ENCODE assay signal across 14 mouse cellular contexts in the genomic region with DNA sequence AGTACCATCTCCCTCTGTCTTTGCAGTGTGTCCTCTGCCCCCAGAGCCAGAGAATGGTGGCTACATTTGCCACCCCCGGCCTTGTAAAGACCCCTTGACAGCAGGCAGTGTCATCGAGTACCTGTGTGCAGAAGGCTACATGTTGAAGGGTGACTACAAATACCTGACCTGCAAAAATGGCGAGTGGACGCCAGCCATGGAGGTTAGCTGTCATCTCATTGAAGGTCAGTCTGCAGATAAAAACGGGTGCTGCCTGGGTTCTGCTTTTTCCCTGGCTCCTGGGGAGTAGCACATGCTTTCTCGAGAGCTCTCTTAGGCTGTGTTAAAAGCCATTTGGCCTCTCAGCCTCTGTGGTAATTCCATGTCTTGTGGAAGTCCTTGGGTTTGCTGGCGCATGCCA.
"Had no signal": no experiment of that assay in that cellular context is flagged by ENCODE, and none has a peak within 500 bp of the region (broad histone marks: within the 10 kb centered on the region; RNA-seq: fewer than 3 reads in every experiment).

No protein-coding gene starts in this region.

- ATAC-seq: midbrain, embryonic 16.5 days had no signal

- H3K27me3 ChIP-seq: limb, embryonic 15.5 days; neural tube, embryonic 13.5 days had no signal

- H3K4me2 ChIP-seq: limb, embryonic 15.5 days; neural tube, embryonic 13.5 days had no signal

- H3K27ac ChIP-seq: kidney, postnatal 0 days; limb, embryonic 15.5 days; liver, embryonic 14.5 days; neural tube, embryonic 13.5 days had no signal

- H3K9ac ChIP-seq: limb, embryonic 15.5 days; liver, embryonic 14.5 days; neural tube, embryonic 13.5 days had no signal

- DNase-seq: kidney, postnatal 36 days; layer of hippocampus, adult 9-11 months; layer of hippocampus, postnatal 36 days; lung, adult 18-20 months; retina, postnatal 1 day; right cerebral cortex, postnatal 4 days; spleen, adult 18-20 months; thymus, adult 18-20 months; thymus, postnatal 14 days had no signal

- H3K9me3 ChIP-seq: limb, embryonic 15.5 days; neural tube, embryonic 13.5 days had no signal

- H3K4me3 ChIP-seq: limb, embryonic 15.5 days; neural tube, embryonic 13.5 days had no signal

- H3K4me1 ChIP-seq: limb, embryonic 15.5 days had no signal
